Mouse (Mus musculus) CD4-positive helper T cell, adult 2 months (primary cell): ENCODE results near the gene Ythdf2.
"Not testable (repeated sequence)": the region's sequence is repeated elsewhere in the genome, so short reads cannot be mapped to it uniquely, and the experiment has no call there.

Experiments
- DNase-seq: peaks from one replicate; pipeline ENCODE4 v3.0.0-alpha.2; 2012; ENCODE audit warnings: low read depth, missing footprints, low spot score

The Ythdf2 gene

GRCm38 (mm10) chr4:132211953-132212734, at the start of gene Ythdf2:
Gene Ythdf2, minus strand, starts transcription at chr4:132212303.
- peak; percentile 99 for DNase-seq

- peak; percentile 81 for DNase-seq
Observed at GRCm38 (mm10) chr4:132260404-132261379, 48.6 kb upstream of the Ythdf2 start.

GRCm38 (mm10) chr4:132259248-132259647, 47.1 kb upstream of the Ythdf2 start:
- DNase-seq = no peak

GRCm38 (mm10) chr4:132256384-132256783, 44.3 kb upstream of the Ythdf2 start:
- DNase-seq = no peak

GRCm38 (mm10) chr4:132254986-132255385, 42.9 kb upstream of the Ythdf2 start:
- peak; percentile 29 for DNase-seq

- no peak for DNase-seq
Observed at GRCm38 (mm10) chr4:132253622-132254021, 41.5 kb upstream of the Ythdf2 start.

GRCm38 (mm10) chr4:132253128-132253527, 41.0 kb upstream of the Ythdf2 start:
- no peak for DNase-seq

- no peak for DNase-seq
Observed at GRCm38 (mm10) chr4:132251596-132251995, 39.5 kb upstream of the Ythdf2 start.

GRCm38 (mm10) chr4:132247451-132247997, 35.4 kb upstream of the Ythdf2 start:
- no peak for DNase-seq

GRCm38 (mm10) chr4:132245643-132246042, 33.5 kb upstream of the Ythdf2 start:
- no peak for DNase-seq

GRCm38 (mm10) chr4:132241208-132241607, 29.1 kb upstream of the Ythdf2 start:
- DNase-seq = no peak

- DNase-seq = no peak
Observed at GRCm38 (mm10) chr4:132240367-132240766, 28.3 kb upstream of the Ythdf2 start.

GRCm38 (mm10) chr4:132238356-132238755, 26.3 kb upstream of the Ythdf2 start:
- no peak for DNase-seq

- DNase-seq = no peak
Observed at GRCm38 (mm10) chr4:132234710-132235109, 22.6 kb upstream of the Ythdf2 start.

- no peak for DNase-seq
Observed at GRCm38 (mm10) chr4:132230422-132230821, 18.3 kb upstream of the Ythdf2 start.

- not testable (repeated sequence) for DNase-seq
Observed at GRCm38 (mm10) chr4:132222001-132222400, 9.9 kb upstream of the Ythdf2 start.

GRCm38 (mm10) chr4:132218439-132218838, 6.3 kb upstream of the Ythdf2 start:
- not testable (repeated sequence) for DNase-seq

- no peak for DNase-seq
Observed at GRCm38 (mm10) chr4:132217781-132218180, 5.7 kb upstream of the Ythdf2 start.

GRCm38 (mm10) chr4:132216602-132217001, 4.5 kb upstream of the Ythdf2 start:
- DNase-seq = no peak

- no peak for DNase-seq
Observed at GRCm38 (mm10) chr4:132214847-132215246, 2.7 kb upstream of the Ythdf2 start.

GRCm38 (mm10) chr4:132211091-132211942, 786 bp downstream of the Ythdf2 start:
- no peak for DNase-seq
